Mouse (Mus musculus) ES-Bruce4 (cell line): ENCODE measurements at regions not wholly inside any gene's neighbourhood (a gene's known extent, or its start where the extent isn't known, plus 50 kb on each side); places are given as distances from the start of the nearest gene placed in this dataset.

Experiments
- CTCF ChIP-seq: IDR thresholded peaks from one replicate; pipeline ENCODE4 v1.8.1; 2011; ENCODE audit warnings: low read depth, low read length
- EP300 ChIP-seq: IDR thresholded peaks from 2 replicates; pipeline ENCODE4 v1.6.1; 2011; ENCODE audit warnings: low read depth, low read length; ENCODE audit not compliant: insufficient read depth
- POLR2A ChIP-seq: IDR thresholded peaks from one replicate; pipeline ENCODE4 v1.8.1; 2011; ENCODE audit warnings: low read length; ENCODE audit not compliant: insufficient read depth

GRCm38 (mm10) chr3:15196101-15196500 is 136.0 kb downstream of the Gm9733 start:
- no peak for TF ChIP-seq POLR2A
- TF ChIP-seq CTCF: no peak
- TF ChIP-seq EP300: no peak
